Mouse (Mus musculus) right cerebral cortex, adult 2 months (tissue): ENCODE measurements around the gene Gm1553.

Experiments used
- DNase-seq, 2 experiments: peaks; one replicate each; pipeline ENCODE4 v3.0.0; 2021 to 2022; ENCODE audit warnings: low spot score in 2 of 2

Gene Gm1553

GRCm38 (mm10) chr10:82492518-82492917 is at the start of gene Gm1553:
Gene Gm1553, minus strand, starts transcription at chr10:82492618.
- no peak for DNase-seq
